Mouse (Mus musculus) hindbrain, embryonic 16.5 days (tissue): ENCODE measurements at regions not wholly inside any gene's neighbourhood (a gene's known extent, or its start where the extent isn't known, plus 50 kb on each side); places are given as distances from the start of the nearest gene placed in this dataset.
A peak's percentile ranks its signal among the peaks of the same experiment; 100 is the strongest.

Experiments used
- ATAC-seq: fragments of 200-750 bp; cut with Nextera tagmentation; 2 replicates; pipeline ENCODE4 v1.8.0; 2017; ENCODE audit warnings: moderate TSS enrichment, moderate library complexity
- H3K27ac ChIP-seq: fragments of 300-500 bp; sonication (generic); 2 replicates; pipeline ENCODE4 v1.5.1; 2014; ENCODE audit warnings: low read depth, mild to moderate bottlenecking, control low read depth, low read length, moderate library complexity
- H3K27me3 ChIP-seq: fragments of 300-500 bp; sonication (generic); replicated peaks from 2 replicates; pipeline ENCODE4 v1.6.1; 2014; ENCODE audit warnings: low read length; ENCODE audit not compliant: control insufficient read depth, insufficient read depth
- H3K36me3 ChIP-seq: fragments of 300-500 bp; sonication (generic); 2 replicates; pipeline ENCODE4 v1.6.1; 2014; ENCODE audit warnings: mild to moderate bottlenecking, low read length, moderate library complexity, mixed read lengths; ENCODE audit not compliant: control insufficient read depth, insufficient read depth
- H3K4me1 ChIP-seq: fragments of 300-500 bp; sonication (generic); 2 replicates; pipeline ENCODE4 v1.6.1; 2014; ENCODE audit warnings: low read depth, low read length; ENCODE audit not compliant: control insufficient read depth, insufficient read depth
- H3K4me2 ChIP-seq: fragments of 300-500 bp; sonication (generic); 2 replicates; pipeline ENCODE4 v1.6.1; 2014; ENCODE audit warnings: mild to moderate bottlenecking, low read length, control low read depth, moderate library complexity
- H3K4me3 ChIP-seq: fragments of 300-500 bp; sonication (generic); 2 replicates; pipeline ENCODE4 v1.5.1; 2014; ENCODE audit warnings: mild to moderate bottlenecking, low read length, control low read depth, moderate library complexity
- H3K9ac ChIP-seq: fragments of 300-500 bp; sonication (generic); 2 replicates; pipeline ENCODE4 v1.6.1; 2014; ENCODE audit warnings: low read depth, mild to moderate bottlenecking, control low read depth, low read length, moderate library complexity
- H3K9me3 ChIP-seq: fragments of 300-500 bp; sonication (generic); 2 replicates; pipeline ENCODE4 v1.6.1; 2014; ENCODE audit warnings: mild to moderate bottlenecking, low read length, moderate library complexity; ENCODE audit not compliant: control insufficient read depth
- WGBS: fragments of 180-500 bp; shearing (Covaris S2); extraction: QIAGEN DNeasy Blood & Tissue Kit; methylation state at CpG from one replicate; pipeline ENCODE4 v1.1.7; 2014; 5-methylcytosine and 5-hydroxymethylcytosine counted together

DNA sequence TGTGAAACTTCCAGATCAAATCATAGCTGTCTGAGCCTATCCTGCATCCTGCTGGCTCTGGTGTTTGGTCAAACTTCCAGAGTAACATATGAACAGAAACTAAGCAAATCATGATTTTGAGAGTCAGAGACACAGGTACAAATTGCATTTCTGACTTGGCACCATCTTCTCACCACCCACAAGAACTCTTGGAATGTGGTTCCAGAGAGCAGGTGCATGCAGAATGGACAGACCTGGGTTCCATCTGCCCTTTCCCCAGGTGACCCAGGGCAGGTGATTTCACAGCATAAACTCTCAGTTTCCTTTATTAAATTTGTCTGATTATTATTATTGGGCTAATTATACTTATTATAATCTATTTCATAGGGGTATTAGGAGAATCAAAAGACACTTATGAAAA is 527.0 kb upstream of the Auts2 start:
- Histone ChIP-seq H3K36me3 (no peaks in the 10 kb centered on the region), H3K4me1 (no peaks in the 10 kb centered on the region), H3K9ac (no peak overlapping the region), H3K9me3 (no peaks in the 10 kb centered on the region), H3K4me2 (no peak overlapping the region), H3K4me3 (no peak overlapping the region), H3K27me3 (no peaks in the 10 kb centered on the region), H3K27ac (no peak overlapping the region)
- no peak for ATAC-seq

DNA sequence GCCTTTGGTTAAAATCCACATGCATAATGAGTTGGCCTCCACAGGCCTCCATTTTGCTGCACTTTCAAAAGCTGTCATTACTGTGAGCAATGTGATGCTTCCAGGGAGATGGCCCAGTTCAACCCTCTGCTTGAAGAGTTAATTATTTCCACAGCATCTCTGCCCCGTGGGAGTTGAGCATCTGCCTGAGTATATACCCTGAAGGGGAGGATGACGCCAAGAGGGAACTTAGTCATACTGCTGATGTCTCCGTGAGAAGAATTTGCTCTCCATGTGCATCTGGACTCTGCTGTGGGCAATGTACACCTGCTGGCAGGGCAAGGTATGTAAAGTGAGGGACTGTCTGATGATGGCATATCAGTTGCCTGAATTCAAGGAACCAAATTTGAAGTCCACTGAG is 519.3 kb upstream of the Auts2 start:
- Histone ChIP-seq H3K27me3 (no peaks in the 10 kb centered on the region), H3K4me2 (no peak overlapping the region), H3K4me1 (no peaks in the 10 kb centered on the region), H3K4me3 (no peak overlapping the region), H3K9ac (no peak overlapping the region), H3K36me3 (no peaks in the 10 kb centered on the region), H3K9me3 (no peaks in the 10 kb centered on the region), H3K27ac (no peak overlapping the region)
- 55% methylated on average over 3 of the region's 3 CpGs for WGBS
- no peak for ATAC-seq

DNA sequence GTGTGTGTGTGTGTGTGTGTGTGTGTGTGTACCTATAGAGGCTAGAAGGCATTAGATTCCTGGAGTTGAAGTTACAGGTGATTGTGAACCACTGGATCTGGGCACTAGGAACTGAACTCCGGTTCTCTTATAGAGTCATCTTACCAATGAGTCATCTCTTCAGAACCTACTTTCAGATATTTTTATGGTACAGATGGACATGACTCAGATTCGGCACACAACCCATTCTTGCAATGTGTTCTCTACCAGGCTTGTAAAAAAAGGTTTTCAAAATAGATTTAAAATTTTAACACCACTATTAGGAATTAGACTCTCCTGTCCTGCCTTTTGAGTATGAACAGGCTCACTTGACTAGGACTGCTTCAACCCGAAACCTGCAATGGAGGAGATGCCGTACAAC is 504.3 kb upstream of the Auts2 start:
- Histone ChIP-seq H3K36me3 (no peaks in the 10 kb centered on the region), H3K4me3 (no peak overlapping the region), H3K4me2 (no peak overlapping the region), H3K27me3 (no peaks in the 10 kb centered on the region; the same call in 1 of the 2 replicates), H3K9me3 (0 out of 2 replicates have a peak, but pooled peaks cover 5% of the 10 kb centered on the region), H3K4me1 (peaks cover 3% of the 10 kb centered on the region), H3K27ac (no peak overlapping the region), H3K9ac (no peak overlapping the region)
- WGBS = 98% methylated on average over 4 of the region's 4 CpGs
- no peak for ATAC-seq

DNA sequence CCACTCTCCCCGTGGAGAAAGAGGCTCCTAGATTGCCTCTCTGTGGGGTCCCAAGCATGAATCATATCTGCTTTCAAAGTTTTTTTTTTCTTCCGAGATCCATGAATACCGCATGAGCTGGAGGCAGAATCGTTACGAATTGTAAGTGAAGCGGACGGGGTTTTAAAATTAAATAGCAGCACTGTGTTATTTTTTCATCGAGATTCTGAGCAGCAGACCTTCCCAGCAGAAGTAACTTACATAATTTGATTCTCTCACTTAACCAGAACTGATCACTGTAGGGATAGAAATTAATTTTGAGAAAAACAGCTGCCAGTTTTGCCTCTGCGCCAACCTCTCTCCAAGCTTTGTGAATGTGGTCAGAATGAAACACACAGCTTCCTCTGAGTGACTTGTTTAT is 502.5 kb upstream of the Auts2 start:
- ATAC-seq = no peak
- Histone ChIP-seq H3K27ac (no peak overlapping the region), H3K4me3 (no peak overlapping the region), H3K4me2 (0 out of 2 replicates have a peak overlapping the region, but pooled peaks have one; percentile 19), H3K36me3 (no peaks in the 10 kb centered on the region), H3K4me1 (peaks cover 3% of the 10 kb centered on the region), H3K27me3 (no peaks in the 10 kb centered on the region; the same call in 1 of the 2 replicates), H3K9ac (no peak overlapping the region), H3K9me3 (0 out of 2 replicates have a peak, but pooled peaks cover 5% of the 10 kb centered on the region)
- WGBS = 59% methylated on average over 9 of the region's 9 CpGs

DNA sequence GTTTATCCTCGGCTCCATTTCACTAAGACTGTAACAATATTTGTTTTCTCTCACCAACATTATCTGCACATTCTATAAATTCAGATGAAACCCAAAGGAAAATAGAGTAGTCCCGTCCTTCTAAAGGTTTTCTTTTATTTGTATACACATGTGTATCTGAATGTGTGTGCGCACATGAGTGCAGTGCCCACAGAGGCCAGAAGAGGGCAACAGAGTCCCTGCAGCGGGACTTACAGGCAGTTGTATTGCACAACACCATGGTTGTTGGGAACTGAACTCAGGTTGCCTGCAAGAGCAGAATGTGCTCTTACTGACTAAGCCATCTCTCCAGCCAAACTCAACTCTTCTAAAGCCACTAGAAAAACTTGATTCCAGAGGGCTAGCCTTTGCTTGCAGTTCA is 484.4 kb upstream of the Auts2 start:
- no peak overlapping the region for H3K4me2 ChIP-seq

DNA sequence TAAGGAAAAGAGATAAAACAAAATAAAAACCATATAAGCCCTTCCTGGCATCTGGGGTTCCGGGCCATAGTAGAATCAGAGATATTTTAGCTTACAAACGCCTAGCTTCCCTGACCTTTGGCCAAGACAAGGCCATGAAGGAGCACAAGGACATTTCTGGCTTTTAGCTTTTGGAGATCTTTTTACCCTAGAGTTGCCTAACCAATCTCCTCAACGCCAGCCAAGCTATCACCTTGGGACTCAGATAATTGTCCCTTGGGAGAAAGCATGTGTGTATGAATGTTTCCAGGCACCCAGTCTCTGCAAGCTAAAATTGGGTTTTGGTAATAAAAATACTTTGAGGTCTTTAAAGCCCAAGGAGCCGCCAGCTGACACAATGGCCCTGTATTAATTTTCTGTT is 482.0 kb upstream of the Auts2 start:
- no peaks in the 10 kb centered on the region for H3K36me3 ChIP-seq
- WGBS = 80% methylated on average over 4 of the region's 4 CpGs
- ATAC-seq = no peak
- no peak overlapping the region for H3K4me3 ChIP-seq
- no peaks in the 10 kb centered on the region for H3K27me3 ChIP-seq
- no peak overlapping the region for H3K27ac ChIP-seq
- H3K4me1 ChIP-seq = no peaks in the 10 kb centered on the region
- no peak overlapping the region for H3K4me2 ChIP-seq
- no peaks in the 10 kb centered on the region for H3K9me3 ChIP-seq
- H3K9ac ChIP-seq = no peak overlapping the region

More for the DNA sequence above, 484.4 kb upstream of the Auts2 start:
- H3K27ac ChIP-seq = no peak overlapping the region
- no peak for ATAC-seq
- no peaks in the 10 kb centered on the region for H3K36me3 ChIP-seq
- no peak overlapping the region for H3K9ac ChIP-seq
- 94% methylated on average over 4 of the region's 4 CpGs for WGBS
- H3K4me1 ChIP-seq = no peaks in the 10 kb centered on the region
- H3K27me3 ChIP-seq = no peaks in the 10 kb centered on the region
- no peaks in the 10 kb centered on the region for H3K9me3 ChIP-seq
- no peak overlapping the region for H3K4me3 ChIP-seq

DNA sequence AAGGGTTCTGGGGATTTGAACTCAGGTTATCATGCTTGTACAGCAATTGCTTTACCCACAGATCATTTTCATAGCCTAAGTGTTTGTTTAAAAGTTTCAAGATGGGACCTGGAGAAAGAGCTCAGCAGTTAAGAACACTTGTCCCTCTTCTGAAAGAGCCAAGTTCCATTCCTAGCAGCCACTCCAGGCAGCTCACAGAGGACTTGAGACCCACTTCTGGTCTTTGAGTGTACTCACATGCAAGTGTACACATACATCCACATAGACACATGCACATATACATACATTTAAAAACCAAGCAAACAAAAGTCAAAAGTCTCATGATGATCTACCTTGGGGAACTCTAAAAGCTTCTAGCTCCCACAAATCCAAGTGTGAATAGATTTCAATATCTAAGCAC is 477.7 kb upstream of the Auts2 start:
- H3K9ac ChIP-seq = no peak overlapping the region
- no peak for ATAC-seq
- H3K27me3 ChIP-seq = no peaks in the 10 kb centered on the region
- H3K4me3 ChIP-seq = no peak overlapping the region
- peaks cover 3% of the 10 kb centered on the region; the same call in 1 of the 2 replicates for H3K9me3 ChIP-seq
- no peaks in the 10 kb centered on the region for H3K4me1 ChIP-seq
- H3K27ac ChIP-seq = no peak overlapping the region
- H3K4me2 ChIP-seq = no peak overlapping the region
- no peaks in the 10 kb centered on the region for H3K36me3 ChIP-seq

DNA sequence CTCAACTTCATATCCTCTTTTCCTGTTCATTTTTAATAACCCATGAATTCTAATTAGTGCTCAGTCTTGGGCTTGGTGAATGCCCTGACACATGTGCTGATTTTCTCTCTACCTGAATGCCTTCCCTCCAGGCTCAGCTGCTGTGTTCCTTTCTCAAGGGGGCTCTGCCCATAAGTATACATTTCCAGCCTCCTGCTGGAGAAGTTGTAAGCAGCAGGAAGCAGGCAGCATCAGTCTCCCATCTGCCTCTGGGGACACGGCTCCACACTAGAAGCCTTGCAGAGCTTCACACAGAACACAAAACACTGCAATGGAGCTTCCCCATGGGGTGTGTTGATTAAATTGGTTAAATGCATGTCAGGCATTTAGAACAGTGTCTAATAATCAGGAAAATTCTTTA is 477.0 kb upstream of the Auts2 start:
- Histone ChIP-seq H3K9ac (no peak overlapping the region), H3K9me3 (peaks cover 3% of the 10 kb centered on the region; the same call in 1 of the 2 replicates), H3K27me3 (no peaks in the 10 kb centered on the region), H3K4me2 (no peak overlapping the region), H3K27ac (no peak overlapping the region), H3K4me3 (no peak overlapping the region), H3K4me1 (no peaks in the 10 kb centered on the region), H3K36me3 (no peaks in the 10 kb centered on the region)
- no peak for ATAC-seq
- 44% methylated on average over 1 of the region's 1 CpGs for WGBS

DNA sequence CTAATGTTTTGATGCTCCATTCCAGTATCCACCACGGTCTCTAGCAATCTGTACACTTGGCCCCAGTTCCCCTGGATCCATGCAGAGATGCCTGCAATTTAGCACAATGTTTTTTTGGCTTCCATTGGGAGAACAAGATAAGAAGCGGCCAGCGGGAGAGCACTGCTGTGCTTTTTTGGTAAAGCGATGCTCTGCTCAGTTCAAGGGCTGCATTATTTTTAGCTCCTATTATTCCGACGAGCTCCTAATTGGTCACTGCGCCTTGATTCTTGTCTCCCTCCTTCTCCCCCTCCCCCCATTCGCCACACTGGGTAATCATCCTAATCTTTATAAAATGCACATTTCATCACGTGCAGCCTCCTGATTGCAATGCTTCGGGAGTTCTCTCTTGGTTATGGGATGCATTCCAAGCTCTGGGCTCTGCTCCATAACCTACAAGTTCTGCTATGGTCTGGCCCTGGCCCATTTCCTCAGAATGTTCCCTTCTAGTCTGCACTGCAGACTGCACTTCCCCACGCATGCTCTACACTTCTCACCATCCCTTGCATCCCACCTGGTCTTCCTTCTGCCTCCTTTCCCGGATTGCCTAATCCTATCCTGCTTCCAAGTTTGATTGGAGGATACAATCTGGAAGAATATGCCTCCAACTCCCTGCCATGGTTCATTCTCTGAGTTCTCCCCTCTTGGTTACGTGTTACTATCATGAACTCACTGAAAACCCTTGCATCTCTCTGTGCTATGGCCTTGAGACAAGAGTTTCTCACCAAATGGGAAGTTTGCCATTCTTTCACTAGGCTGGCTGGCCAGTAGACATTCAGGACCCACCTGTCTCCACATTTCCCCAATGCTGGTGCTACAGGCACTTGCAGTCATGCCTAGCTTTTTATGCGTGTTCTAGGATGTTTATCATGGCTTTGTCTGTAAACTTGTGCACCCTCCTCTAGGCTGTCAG is 467.8 kb upstream of the Auts2 start:
- H3K4me3 ChIP-seq = no peak overlapping the region
- no peak overlapping the region for H3K27ac ChIP-seq
- H3K36me3 ChIP-seq = no peaks in the 10 kb centered on the region
- no peaks in the 10 kb centered on the region for H3K27me3 ChIP-seq
- no peaks in the 10 kb centered on the region for H3K4me1 ChIP-seq
- no peaks in the 10 kb centered on the region for H3K9me3 ChIP-seq
- 69% methylated on average over 14 of the region's 14 CpGs for WGBS
- no peak overlapping the region for H3K4me2 ChIP-seq
- H3K9ac ChIP-seq = no peak overlapping the region
- no peak for ATAC-seq
